Mouse (Mus musculus): ENCODE measurements around the gene Ccdc180. TPM values are rescaled to one million over a fixed set of nuclear protein-coding genes. Genes with fewer than 3 reads are reported as not detected.

Gene Ccdc180
- total and polyA plus RNA-seq, 2 experiments from 2014 or later = 0.27 to 0.48 TPM

DNA sequence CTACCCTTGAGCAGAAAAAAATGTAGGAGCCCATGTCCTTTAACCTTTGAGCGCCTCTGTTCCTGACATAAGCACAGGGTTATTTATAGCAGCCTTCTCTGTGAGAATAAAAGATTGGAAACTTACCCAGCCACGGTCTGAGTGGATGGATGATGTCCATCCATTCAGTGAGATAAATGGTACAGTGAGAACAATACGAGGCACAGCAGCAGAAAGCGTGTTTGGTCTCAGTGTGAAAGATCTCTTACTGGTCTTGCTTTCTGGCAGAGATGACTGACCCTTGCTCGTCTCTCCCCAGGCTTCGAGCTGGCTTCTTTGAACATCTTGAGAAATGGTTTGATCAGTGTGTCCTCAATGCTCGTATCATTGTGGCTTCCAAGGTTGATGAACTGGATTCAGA, 27.0 kb downstream of the Ccdc180 start:
- Histone ChIP-seq H3K4me2 (ENCODE audit: low read depth, low read length, poor library complexity, severe bottlenecking) (no peak overlapping the region), H3K27ac (ENCODE audit: low read depth, low read length) (no peak overlapping the region), H3K9ac (replicated peaks; ENCODE audit: low read length, poor library complexity, severe bottlenecking) (no peak overlapping the region), H3K4me3 (ENCODE audit: low read depth, low read length) (no peak overlapping the region), H3K9me3 (ENCODE audit: low read length) (no peaks in the 10 kb centered on the region), H3K36me3 (ENCODE audit: insufficient read depth, low read length) (no peaks in the 10 kb centered on the region), H3K4me1 (ENCODE audit: insufficient read depth, low read length) (no peaks in the 10 kb centered on the region), H3K27me3 (ENCODE audit: insufficient read depth, low read length) (no peaks in the 10 kb centered on the region)
- no peak for DNase-seq (ENCODE audit: low spot score)
- ATAC-seq (ENCODE audit: low FRiP score) = no peak
- TF ChIP-seq CTCF (IDR thresholded peaks at IDR 0.05) = no peak
- 77% methylated on average over 7 of the region's 7 CpGs for WGBS

DNA sequence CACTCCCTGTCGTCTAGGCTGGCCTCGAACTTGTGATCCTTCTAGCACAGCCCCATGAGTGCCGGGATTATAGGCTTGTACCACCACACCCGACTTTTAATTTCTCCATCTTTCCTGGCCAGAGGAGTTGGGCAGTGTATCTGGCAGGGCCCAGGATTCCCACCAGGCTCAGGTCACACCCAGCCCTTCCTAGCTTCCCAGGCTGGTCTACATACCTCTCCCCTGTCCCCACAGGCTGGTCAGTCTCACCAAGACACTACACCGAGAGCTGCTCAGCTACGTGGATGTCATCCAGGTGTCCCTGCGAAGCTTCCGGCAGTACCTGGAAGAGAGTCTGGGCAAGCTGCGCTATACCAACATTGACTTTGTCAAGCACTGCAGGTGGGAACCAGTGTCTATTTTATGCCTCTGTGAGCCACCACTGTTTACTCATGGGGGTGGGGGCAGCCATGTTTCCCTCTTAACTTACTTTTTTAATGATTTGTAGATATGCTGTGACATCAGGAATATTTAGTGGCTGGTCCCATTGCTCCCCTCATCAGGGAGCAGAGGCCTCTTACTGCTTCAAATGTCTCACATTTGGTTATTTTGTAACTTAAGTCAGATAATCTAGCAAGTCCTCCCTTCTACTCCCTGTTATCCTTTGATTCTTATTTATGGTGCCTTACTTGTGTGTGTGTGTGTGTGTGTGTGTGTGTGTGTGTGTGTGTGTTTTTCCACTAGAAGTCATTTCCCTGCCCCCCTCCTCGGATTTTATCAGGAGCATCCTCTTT, 31.7 kb downstream of the Ccdc180 start:
- no peak for DNase-seq (ENCODE audit: low spot score)
- H3K9me3 ChIP-seq (ENCODE audit: low read length) = no peaks in the 10 kb centered on the region
- no peak overlapping the region for H3K4me3 ChIP-seq (ENCODE audit: low read depth, low read length)
- H3K9ac ChIP-seq (replicated peaks; ENCODE audit: low read length, poor library complexity, severe bottlenecking) = no peak overlapping the region
- H3K36me3 ChIP-seq (ENCODE audit: insufficient read depth, low read length) = no peaks in the 10 kb centered on the region
- no peaks in the 10 kb centered on the region for H3K4me1 ChIP-seq (ENCODE audit: insufficient read depth, low read length)
- no peak for ATAC-seq (ENCODE audit: low FRiP score)
- WGBS = 88% methylated on average over 10 of the region's 10 CpGs
- H3K27me3 ChIP-seq (ENCODE audit: insufficient read depth, low read length) = no peaks in the 10 kb centered on the region
- H3K27ac ChIP-seq (ENCODE audit: low read depth, low read length) = no peak overlapping the region
- no peak overlapping the region for H3K4me2 ChIP-seq (ENCODE audit: low read depth, low read length, poor library complexity, severe bottlenecking)
- no peak for TF ChIP-seq CTCF (IDR thresholded peaks at IDR 0.05)

DNA sequence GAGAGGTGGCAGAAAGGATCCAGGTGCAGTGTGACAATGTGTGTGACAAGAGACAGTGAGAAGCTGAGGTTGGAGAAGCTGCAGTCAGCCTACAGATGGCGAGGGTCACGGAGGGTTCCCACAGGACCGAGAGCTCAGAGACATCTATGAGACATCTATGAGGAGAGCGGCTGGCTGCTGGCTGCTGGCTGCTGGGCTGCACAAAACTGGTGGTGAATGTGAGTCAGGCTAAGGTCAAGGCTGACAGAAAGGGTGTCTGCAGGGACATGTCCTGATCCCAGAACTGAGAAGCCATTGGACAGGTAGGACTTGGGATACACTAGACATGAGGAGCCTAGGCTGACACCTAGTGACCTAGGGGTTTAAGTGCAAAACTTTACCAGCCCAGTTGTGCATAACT, 33.9 kb downstream of the Ccdc180 start:
- H3K27me3 ChIP-seq (ENCODE audit: insufficient read depth, low read length) = no peaks in the 10 kb centered on the region
- H3K4me3 ChIP-seq (ENCODE audit: low read depth, low read length) = no peak overlapping the region
- ATAC-seq (ENCODE audit: low FRiP score) = no peak
- no peaks in the 10 kb centered on the region for H3K36me3 ChIP-seq (ENCODE audit: insufficient read depth, low read length)
- WGBS = 92% methylated on average over 4 of the region's 4 CpGs
- no peak overlapping the region for H3K9ac ChIP-seq (replicated peaks; ENCODE audit: low read length, poor library complexity, severe bottlenecking)
- no peaks in the 10 kb centered on the region for H3K9me3 ChIP-seq (ENCODE audit: low read length)
- no peak overlapping the region for H3K4me2 ChIP-seq (ENCODE audit: low read depth, low read length, poor library complexity, severe bottlenecking)
- no peak for TF ChIP-seq CTCF (IDR thresholded peaks at IDR 0.05)
- H3K27ac ChIP-seq (ENCODE audit: low read depth, low read length) = no peak overlapping the region
- H3K4me1 ChIP-seq (ENCODE audit: insufficient read depth, low read length) = no peaks in the 10 kb centered on the region
- no peak for DNase-seq (ENCODE audit: low spot score)

DNA sequence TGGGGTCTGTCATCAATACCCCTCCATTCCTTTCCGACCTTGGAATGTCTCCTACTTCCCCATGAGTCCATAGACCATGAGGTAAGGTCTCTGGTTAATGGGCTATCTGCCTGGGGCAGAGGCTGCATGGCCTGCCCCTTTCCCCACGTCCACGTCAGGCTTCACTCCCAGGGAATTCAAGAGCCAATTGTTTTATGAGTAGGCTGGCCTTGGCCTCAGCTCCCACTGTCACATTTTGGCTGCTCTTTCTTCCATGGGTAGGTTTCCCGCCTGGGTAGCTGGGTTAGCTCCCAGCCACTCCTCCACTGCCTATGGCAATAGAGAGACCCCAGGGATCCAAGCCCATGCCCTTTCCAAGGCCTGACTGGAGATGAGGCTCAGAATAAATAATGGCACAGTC, 38.5 kb downstream of the Ccdc180 start:
- Histone ChIP-seq H3K9ac (replicated peaks; ENCODE audit: low read length, poor library complexity, severe bottlenecking) (no peak overlapping the region), H3K4me2 (ENCODE audit: low read depth, low read length, poor library complexity, severe bottlenecking) (no peak overlapping the region), H3K36me3 (ENCODE audit: insufficient read depth, low read length) (no peaks in the 10 kb centered on the region), H3K9me3 (ENCODE audit: low read length) (no peaks in the 10 kb centered on the region), H3K4me3 (ENCODE audit: low read depth, low read length) (no peak overlapping the region), H3K27ac (ENCODE audit: low read depth, low read length) (no peak overlapping the region), H3K4me1 (ENCODE audit: insufficient read depth, low read length) (no peaks in the 10 kb centered on the region), H3K27me3 (ENCODE audit: insufficient read depth, low read length) (no peaks in the 10 kb centered on the region)
- TF ChIP-seq CTCF (IDR thresholded peaks at IDR 0.05) = no peak
- ATAC-seq (ENCODE audit: low FRiP score) (no peak), DNase-seq (ENCODE audit: low spot score) (no peak)
- WGBS = 71% methylated on average over 4 of the region's 4 CpGs

DNA sequence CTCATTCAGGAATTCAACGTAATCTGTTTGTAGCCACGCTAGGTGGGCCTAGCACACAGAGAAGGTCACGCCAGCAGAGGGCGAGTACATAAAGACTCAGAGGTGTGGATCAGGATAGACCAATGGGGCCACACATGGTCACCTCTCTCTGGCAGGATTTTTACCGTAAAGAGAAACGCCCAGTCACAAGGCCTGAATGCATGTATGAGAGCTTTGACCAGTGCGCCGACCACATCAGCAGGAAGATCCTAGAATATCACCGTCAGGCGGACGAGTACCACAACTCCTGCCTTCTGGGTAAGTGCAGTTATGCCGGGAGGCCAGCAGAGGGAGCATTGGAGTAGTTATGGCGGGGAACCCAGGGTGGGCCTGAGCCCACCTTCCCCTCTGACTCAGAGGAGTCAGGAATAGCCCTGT, 51.5 kb downstream of the Ccdc180 start:
- ATAC-seq (ENCODE audit: low FRiP score) (no peak; the same call in 1 of the 2 replicates), DNase-seq (ENCODE audit: low spot score) (peak; percentile 63)
- H3K4me1 ChIP-seq (ENCODE audit: insufficient read depth, low read length) = no peaks in the 10 kb centered on the region
- no peak overlapping the region for H3K9ac ChIP-seq (replicated peaks; ENCODE audit: low read length, poor library complexity, severe bottlenecking)
- H3K4me3 ChIP-seq (ENCODE audit: low read depth, low read length) = no peak overlapping the region
- H3K9me3 ChIP-seq (ENCODE audit: low read length) = no peaks in the 10 kb centered on the region
- no peak overlapping the region for H3K27ac ChIP-seq (ENCODE audit: low read depth, low read length)
- no peak overlapping the region for H3K4me2 ChIP-seq (ENCODE audit: low read depth, low read length, poor library complexity, severe bottlenecking)
- peak; percentile 85 for TF ChIP-seq CTCF (IDR thresholded peaks at IDR 0.05)
- WGBS = 29% methylated on average over 13 of the region's 13 CpGs
- no peaks in the 10 kb centered on the region for H3K36me3 ChIP-seq (ENCODE audit: insufficient read depth, low read length)
- H3K27me3 ChIP-seq (ENCODE audit: insufficient read depth, low read length) = no peaks in the 10 kb centered on the region

DNA sequence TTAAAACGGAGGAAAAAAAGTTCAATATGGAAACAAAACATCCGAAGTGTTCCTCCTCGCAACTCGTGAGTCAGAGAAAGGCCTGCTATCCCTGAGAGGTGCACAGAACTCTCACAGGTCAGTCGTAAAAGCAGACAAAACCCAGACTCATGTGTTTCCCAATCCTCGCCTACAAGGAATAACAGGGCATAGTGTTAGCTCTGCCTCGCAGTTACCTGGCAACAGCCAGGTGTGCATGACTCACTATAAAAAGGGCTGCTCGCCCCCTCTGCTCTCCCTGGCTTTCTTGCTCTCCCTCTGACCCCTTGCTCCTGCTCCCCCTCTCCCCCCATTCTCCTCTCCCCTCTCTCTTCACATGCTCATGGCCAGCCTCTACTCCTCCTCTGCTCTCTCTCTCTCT, 57.6 kb downstream of the Ccdc180 start:
- 80% methylated on average over 8 of the region's 8 CpGs for WGBS
- Histone ChIP-seq H3K4me3 (ENCODE audit: low read depth, low read length) (no peak overlapping the region), H3K9ac (replicated peaks; ENCODE audit: low read length, poor library complexity, severe bottlenecking) (no peak overlapping the region), H3K36me3 (ENCODE audit: insufficient read depth, low read length) (no peaks in the 10 kb centered on the region), H3K4me1 (ENCODE audit: insufficient read depth, low read length) (no peaks in the 10 kb centered on the region), H3K4me2 (ENCODE audit: low read depth, low read length, poor library complexity, severe bottlenecking) (no peak overlapping the region), H3K27me3 (ENCODE audit: insufficient read depth, low read length) (no peaks in the 10 kb centered on the region), H3K27ac (ENCODE audit: low read depth, low read length) (no peak overlapping the region), H3K9me3 (ENCODE audit: low read length) (no peaks in the 10 kb centered on the region)
- no peak for TF ChIP-seq CTCF (IDR thresholded peaks at IDR 0.05)
- ATAC-seq (ENCODE audit: low FRiP score) (no peak), DNase-seq (ENCODE audit: low spot score) (no peak)
